10 mouse cellular contexts compared by ENCODE assay signal in genomic region chr3:32317901-32318416, GRCm38 (mm10). TPM values are rescaled to one million over a fixed set of nuclear protein-coding genes. Genes with fewer than 3 reads are reported as not detected.
DNase-seq lines count a peak whose midpoint lies in the region; ATAC-seq and TF ChIP-seq lines count a peak whose summit lies in the region.
"Had no signal": no experiment of that assay in that cellular context is flagged by ENCODE, and none has a peak within 500 bp of the region (broad histone marks: within the 10 kb centered on the region; RNA-seq: fewer than 3 reads in every experiment).

No protein-coding gene starts in this region.

- 46% methylated on average over 15 of the region's 15 CpGs for WGBS in lung, embryonic 16.5 days
- 50% methylated on average over 15 of the region's 15 CpGs for WGBS in lung, postnatal 0 days
- WGBS in neural tube, embryonic 13.5 days: 68% methylated on average over 15 of the region's 15 CpGs

- DNase-seq in CD4-positive, CD25-positive, alpha-beta regulatory T cell, adult 2 months (ENCODE audit: low read depth, low spot score): peak; percentile 9
- DNase-seq in lung, postnatal 0 days (ENCODE audit: low spot score): no peak
- DNase-seq in left cerebral cortex, adult 11 months (ENCODE audit: low spot score): no peak
- DNase-seq: liver, embryonic 13.5 days had no signal

- no peaks in the 10 kb centered on the region for H3K9me3 ChIP-seq in lung, embryonic 16.5 days (ENCODE audit: control insufficient read depth, low read length)
- H3K9me3 ChIP-seq in lung, postnatal 0 days (ENCODE audit: low read length): no peaks in the 10 kb centered on the region
- H3K9me3 ChIP-seq in neural tube, embryonic 13.5 days: no peaks in the 10 kb centered on the region
- H3K9me3 ChIP-seq: embryonic facial prominence, embryonic 15.5 days; liver, embryonic 13.5 days had no signal

- H3K36me3 ChIP-seq in lung, embryonic 16.5 days (ENCODE audit: control insufficient read depth, insufficient read depth, low read length): no peaks in the 10 kb centered on the region
- no peaks in the 10 kb centered on the region for H3K36me3 ChIP-seq in lung, postnatal 0 days (ENCODE audit: insufficient read depth, low read length)
- H3K36me3 ChIP-seq in neural tube, embryonic 13.5 days: no peaks in the 10 kb centered on the region
- H3K36me3 ChIP-seq: embryonic facial prominence, embryonic 15.5 days; liver, embryonic 13.5 days had no signal

- H3K4me3 ChIP-seq in lung, embryonic 16.5 days (ENCODE audit: low read length): no peak overlapping the region
- no peak overlapping the region for H3K4me3 ChIP-seq in lung, postnatal 0 days (ENCODE audit: low read depth, low read length)
- no peak overlapping the region for H3K4me3 ChIP-seq in neural tube, embryonic 13.5 days
- H3K4me3 ChIP-seq: embryonic facial prominence, embryonic 15.5 days; liver, embryonic 13.5 days had no signal

- no peak overlapping the region for H3K27ac ChIP-seq in lung, embryonic 16.5 days (ENCODE audit: low read length)
- H3K27ac ChIP-seq in lung, postnatal 0 days (ENCODE audit: low read length): no peak overlapping the region
- no peak overlapping the region for H3K27ac ChIP-seq in neural tube, embryonic 13.5 days (replicated peaks)
- H3K27ac ChIP-seq: embryonic facial prominence, embryonic 15.5 days; liver, embryonic 13.5 days had no signal

- H3K27me3 ChIP-seq in lung, embryonic 16.5 days (ENCODE audit: control insufficient read depth, insufficient read depth, low read depth, low read length): no peaks in the 10 kb centered on the region; the same call in 1 of the 2 replicates
- H3K27me3 ChIP-seq in lung, postnatal 0 days (replicated peaks; ENCODE audit: insufficient read depth, low read length): no peaks in the 10 kb centered on the region
- H3K27me3 ChIP-seq in neural tube, embryonic 13.5 days: peaks cover 5% of the 10 kb centered on the region; the same call in 1 of the 2 replicates
- H3K27me3 ChIP-seq: embryonic facial prominence, embryonic 15.5 days; liver, embryonic 13.5 days had no signal

- ATAC-seq in CD4-positive, CD25-positive, alpha-beta regulatory T cell, adult 4 months: no peak
- 0 out of 2 replicates have a peak, but pooled peaks have one; percentile 2 for ATAC-seq in lung, embryonic 16.5 days (ENCODE audit: low read depth)
- ATAC-seq in lung, postnatal 0 days: no peak
- peak; percentile 69 for ATAC-seq in granulocyte monocyte progenitor cell, adult 5-6 weeks (replicated peaks; ENCODE audit: poor library complexity, severe bottlenecking)
- peak; percentile 36; the same call in 1 of the 2 replicates for ATAC-seq in neural tube, embryonic 13.5 days (ENCODE audit: low read depth)
- ATAC-seq in activated CD4-positive, CD25-positive, alpha-beta regulatory T cell, adult 4 months: no peak

- TF ChIP-seq EP300 in lung, postnatal 0 days (IDR thresholded peaks at IDR 0.05): no peak

- TF ChIP-seq CTCF in lung, postnatal 0 days (IDR thresholded peaks at IDR 0.05): no peak

- no peaks in the 10 kb centered on the region for H3K4me1 ChIP-seq in lung, embryonic 16.5 days (replicated peaks; ENCODE audit: control insufficient read depth, insufficient read depth, low read length)
- H3K4me1 ChIP-seq in lung, postnatal 0 days (ENCODE audit: insufficient read depth, low read depth, low read length): no peaks in the 10 kb centered on the region
- H3K4me1 ChIP-seq in neural tube, embryonic 13.5 days (replicated peaks): no peaks in the 10 kb centered on the region
- H3K4me1 ChIP-seq: embryonic facial prominence, embryonic 15.5 days; liver, embryonic 13.5 days had no signal

- no peak overlapping the region for H3K4me2 ChIP-seq in lung, embryonic 16.5 days (ENCODE audit: low read depth, low read length)
- H3K4me2 ChIP-seq in lung, postnatal 0 days (replicated peaks; ENCODE audit: low read depth, low read length): no peak overlapping the region
- H3K4me2 ChIP-seq in neural tube, embryonic 13.5 days: no peak overlapping the region
- H3K4me2 ChIP-seq: embryonic facial prominence, embryonic 15.5 days; liver, embryonic 13.5 days had no signal

- H3K9ac ChIP-seq in lung, embryonic 16.5 days (ENCODE audit: low read length): no peak overlapping the region
- H3K9ac ChIP-seq in lung, postnatal 0 days (replicated peaks; ENCODE audit: low read depth): no peak overlapping the region
- H3K9ac ChIP-seq in neural tube, embryonic 13.5 days: no peak overlapping the region
- H3K9ac ChIP-seq: embryonic facial prominence, embryonic 15.5 days; liver, embryonic 13.5 days had no signal

RNA-seq across cellular contexts. Expression of gene Zmat3, which starts 47.9 kb away (rescaled TPM):
- polyA plus RNA-seq in CD4-positive, CD25-positive, alpha-beta regulatory T cell, adult 4 months (2017; shearing (Covaris generic)): 1 to 10 TPM; 4.4 to 4.7 TPM
- polyA plus RNA-seq in lung, embryonic 16.5 days (2015; fragmentation: Nextera tagmentation; extraction: Ambion mirVana): 2.8 and 3.0 TPM in 2 replicates
- polyA plus RNA-seq in lung, postnatal 0 days (2015; fragmentation: Nextera tagmentation; extraction: Ambion mirVana): 1.9 and 2.1 TPM in 2 replicates
- total RNA-seq in granulocyte monocyte progenitor cell, adult 5-6 weeks (2014; fragmentation: Nextera tagmentation): 0.97 and 0.98 TPM in 2 replicates
- under 0.01 and 0.22 TPM in 2 replicates for total RNA-seq in granulocyte monocyte progenitor cell, adult 5-6 weeks (2017)
- polyA plus RNA-seq in neural tube, embryonic 13.5 days (2015; fragmentation: Nextera tagmentation; extraction: Ambion mirVana): 7.5 and 8.1 TPM in 2 replicates
- polyA plus RNA-seq in activated CD4-positive, CD25-positive, alpha-beta regulatory T cell, adult 4 months (2017; shearing (Covaris generic)): 1 to 10 TPM; 5.6 to 7.7 TPM

Comparison
In these comparisons a context has a peak if more than half of its experiments do, and no peak if none do; other contexts are left out.
1. ATAC-seq: peak in lung, embryonic 16.5 days (single experiment), granulocyte monocyte progenitor cell, adult 5-6 weeks (single experiment) and neural tube, embryonic 13.5 days (single experiment); none in CD4-positive, CD25-positive, alpha-beta regulatory T cell, adult 4 months (single experiment), lung, postnatal 0 days (single experiment) and activated CD4-positive, CD25-positive, alpha-beta regulatory T cell, adult 4 months (single experiment).